Mouse (Mus musculus) skeletal muscle tissue, adult 2 months (tissue): ENCODE results near the gene Gpr150.

ENCODE experiments used
- DNase-seq: peaks from one replicate; pipeline ENCODE4 v3.0.0-alpha.2; 2012; ENCODE audit warnings: low read depth, low spot score

Gpr150 gene

DNA sequence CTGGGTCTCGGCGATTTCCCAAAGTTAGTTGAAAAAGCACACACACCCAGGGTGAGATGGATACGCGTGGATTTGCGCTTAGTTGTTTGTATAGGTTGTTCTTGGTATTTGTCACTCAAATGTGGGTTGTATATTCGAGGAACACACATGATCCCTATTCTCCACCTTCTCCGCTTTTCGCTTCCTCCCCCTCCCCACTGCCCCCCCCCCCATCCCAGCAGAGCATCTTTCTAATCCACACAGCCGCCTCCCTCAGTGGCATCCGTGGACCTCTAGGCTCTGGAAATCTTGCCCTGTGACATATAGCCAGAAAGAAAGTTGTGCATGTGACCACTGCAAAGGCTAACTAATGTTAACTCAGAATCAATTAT is at the start of gene Gpr150:
TSS of gene Gpr150 (minus strand) at position 101 of the 371 bp plus-strand sequence.
- no peak for DNase-seq

DNA sequence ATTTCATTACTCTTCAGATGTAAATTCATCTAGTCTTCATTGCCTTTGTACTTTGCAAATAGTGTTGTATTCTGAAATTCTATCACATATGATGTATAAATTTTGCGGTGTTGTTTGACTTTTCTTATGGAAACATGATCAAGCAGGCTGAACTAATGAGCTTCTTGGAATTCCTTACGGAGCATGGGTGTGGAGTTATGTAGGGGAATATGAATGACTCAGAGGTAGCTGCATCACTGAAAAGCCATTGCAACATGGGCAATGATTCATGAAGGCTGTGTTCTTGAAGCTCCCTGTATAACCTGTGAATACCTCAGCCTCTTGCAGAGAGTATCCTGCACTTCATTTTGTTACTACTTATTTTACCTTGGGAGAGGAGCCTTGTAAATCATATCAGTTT is 45.2 kb upstream of the Gpr150 start:
- no peak for DNase-seq

DNA sequence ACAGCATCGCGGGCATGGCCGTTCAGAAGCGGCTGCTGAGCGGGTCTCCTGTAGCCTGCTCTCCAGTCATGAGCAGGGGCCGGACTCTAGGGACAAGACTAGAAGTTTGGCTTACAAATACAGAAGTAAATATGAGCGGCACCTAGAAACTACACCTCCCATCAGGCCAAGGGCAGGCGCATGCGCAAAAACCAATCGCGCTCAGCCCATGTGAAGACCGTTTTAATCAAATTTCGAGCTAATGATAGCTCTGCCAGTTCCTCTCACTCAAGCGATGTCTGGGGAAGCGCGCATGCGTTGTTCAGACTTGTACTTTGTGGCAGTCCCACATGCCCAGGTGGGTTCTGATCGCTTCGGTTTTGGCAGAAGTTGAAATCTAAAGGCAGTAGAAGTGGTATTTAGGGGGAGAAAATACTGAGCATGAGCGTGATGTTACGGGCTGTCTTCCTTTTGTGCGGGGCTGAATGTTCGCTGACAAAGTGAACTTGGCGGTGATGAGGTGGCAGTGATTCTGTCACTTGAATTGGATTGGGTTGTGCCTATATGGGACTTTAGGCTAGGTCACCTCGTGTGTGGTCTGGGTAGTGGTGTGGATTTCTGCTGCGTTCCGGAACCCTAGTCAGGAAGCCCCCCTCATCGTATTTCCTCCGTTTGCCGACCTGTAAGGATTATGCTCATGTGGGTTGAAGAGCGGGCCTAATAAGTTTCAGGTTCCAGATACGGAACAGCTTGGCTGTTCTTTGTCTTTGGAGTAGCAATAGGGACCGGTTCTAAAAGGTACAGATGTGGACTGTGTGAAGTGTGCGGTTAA is 41.9 kb upstream of the Gpr150 start, which contains the start of the genes Arsk and Ttc37:
TSS of gene Arsk (minus strand) at position 168 of the 811 bp plus-strand sequence.
TSS of gene Ttc37 (plus strand) at position 242 of the 811 bp plus-strand sequence.
- DNase-seq = peak; percentile 98

DNA sequence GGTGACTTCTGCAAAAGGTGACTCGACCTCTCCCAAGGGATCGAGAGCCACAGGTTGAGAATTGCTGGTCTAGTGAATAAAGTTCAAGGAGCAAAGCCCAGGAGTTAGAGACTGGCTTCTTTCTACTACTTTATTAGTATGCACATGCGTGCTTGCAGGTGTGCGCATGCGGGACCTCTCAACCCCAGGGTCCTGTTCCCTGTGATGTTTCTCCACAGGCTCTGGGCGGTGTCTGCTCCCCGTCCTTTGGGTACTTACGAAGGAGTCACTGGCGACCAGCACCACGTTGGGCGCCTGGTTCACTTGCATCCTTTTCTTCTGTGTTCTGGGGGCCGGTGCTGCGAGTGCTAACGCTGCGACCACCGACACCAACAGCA is 41.3 kb upstream of the Gpr150 start:
- DNase-seq = peak; percentile 39

- DNase-seq = no peak
Observed at GRCm38 (mm10) chr13:76074323-76074722, 17.5 kb upstream of the Gpr150 start.

- DNase-seq = no peak
Observed at GRCm38 (mm10) chr13:76064363-76064945, 7.7 kb upstream of the Gpr150 start.

DNA sequence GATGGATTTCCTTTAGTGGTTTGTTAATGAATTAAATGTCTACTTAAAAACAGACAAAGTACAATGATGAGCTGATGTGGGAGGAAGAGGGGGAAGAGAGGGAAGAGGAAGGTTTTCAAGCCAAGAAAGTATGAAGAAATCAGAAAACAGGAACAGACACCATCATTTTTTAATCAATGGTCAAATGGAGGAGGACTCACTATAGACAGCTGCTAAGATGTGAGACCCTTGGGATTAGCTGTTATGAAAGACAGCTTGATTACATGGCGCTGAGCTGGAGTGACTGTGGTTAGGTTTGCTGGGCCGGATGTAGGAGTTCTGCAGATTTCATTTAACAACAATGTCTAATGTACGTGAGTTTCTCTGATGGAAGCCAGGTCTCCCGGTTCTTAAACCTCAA is 6.8 kb upstream of the Gpr150 start:
- no peak for DNase-seq

- DNase-seq = no peak
Observed at GRCm38 (mm10) chr13:76062569-76062968, 5.8 kb upstream of the Gpr150 start.

DNA sequence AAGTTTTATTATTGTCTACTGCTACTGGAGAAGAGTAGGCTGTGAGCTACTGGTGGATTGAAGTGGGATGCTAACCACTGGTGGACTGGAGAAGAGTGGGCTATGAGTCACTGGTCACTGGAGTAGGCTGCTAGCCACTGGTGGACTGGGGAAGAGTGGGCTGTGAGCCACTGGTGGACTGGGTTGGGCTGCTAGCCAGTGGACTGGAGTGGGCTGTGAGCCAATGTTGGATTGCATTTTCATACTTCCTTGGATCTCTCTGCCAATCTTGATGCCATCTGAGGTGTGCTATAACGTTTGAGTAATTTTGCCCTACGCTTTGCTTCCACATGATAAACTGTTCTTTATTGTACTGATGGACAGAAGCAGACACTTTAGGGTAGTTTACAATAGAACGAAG is 5.3 kb upstream of the Gpr150 start:
- no peak for DNase-seq

DNA sequence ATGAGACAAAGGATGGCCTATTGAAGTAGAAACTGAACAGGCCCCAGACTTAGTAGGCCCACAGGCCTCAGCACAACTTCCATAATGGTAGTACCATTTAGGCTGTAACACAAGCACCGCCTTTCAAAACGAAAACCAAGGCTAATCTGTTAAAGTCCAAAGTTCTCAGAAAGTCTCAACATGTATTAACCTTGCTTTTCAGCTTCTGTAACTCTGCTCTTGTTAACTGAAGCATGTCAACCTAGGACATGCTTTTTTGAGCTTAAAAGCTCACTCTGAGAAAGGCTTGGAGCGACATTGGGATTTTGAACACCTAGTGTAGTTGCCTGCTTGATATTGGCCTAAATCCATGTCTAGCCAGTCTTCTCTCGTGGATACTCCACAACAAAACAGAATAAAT is 2.8 kb upstream of the Gpr150 start:
- no peak for DNase-seq

- DNase-seq = no peak
Observed at GRCm38 (mm10) chr13:76057267-76058069, 672 bp upstream of the Gpr150 start.

- DNase-seq = peak; percentile 21
Observed at GRCm38 (mm10) chr13:76056261-76056724, 503 bp downstream of the Gpr150 start.

- DNase-seq = peak; percentile 13
Observed at GRCm38 (mm10) chr13:76055391-76056232, 1.2 kb downstream of the Gpr150 start.

GRCm38 (mm10) chr13:76044971-76045370 is 11.8 kb downstream of the Gpr150 start:
- DNase-seq = no peak

GRCm38 (mm10) chr13:76042455-76042854 is 14.3 kb downstream of the Gpr150 start:
- DNase-seq = no peak

GRCm38 (mm10) chr13:76024588-76024987 is 32.2 kb downstream of the Gpr150 start:
- DNase-seq = peak; percentile 16

GRCm38 (mm10) chr13:76021782-76022181 is 35.0 kb downstream of the Gpr150 start:
- no peak for DNase-seq

GRCm38 (mm10) chr13:76018844-76019400 is 37.9 kb downstream of the Gpr150 start:
- peak; percentile 5 for DNase-seq

DNA sequence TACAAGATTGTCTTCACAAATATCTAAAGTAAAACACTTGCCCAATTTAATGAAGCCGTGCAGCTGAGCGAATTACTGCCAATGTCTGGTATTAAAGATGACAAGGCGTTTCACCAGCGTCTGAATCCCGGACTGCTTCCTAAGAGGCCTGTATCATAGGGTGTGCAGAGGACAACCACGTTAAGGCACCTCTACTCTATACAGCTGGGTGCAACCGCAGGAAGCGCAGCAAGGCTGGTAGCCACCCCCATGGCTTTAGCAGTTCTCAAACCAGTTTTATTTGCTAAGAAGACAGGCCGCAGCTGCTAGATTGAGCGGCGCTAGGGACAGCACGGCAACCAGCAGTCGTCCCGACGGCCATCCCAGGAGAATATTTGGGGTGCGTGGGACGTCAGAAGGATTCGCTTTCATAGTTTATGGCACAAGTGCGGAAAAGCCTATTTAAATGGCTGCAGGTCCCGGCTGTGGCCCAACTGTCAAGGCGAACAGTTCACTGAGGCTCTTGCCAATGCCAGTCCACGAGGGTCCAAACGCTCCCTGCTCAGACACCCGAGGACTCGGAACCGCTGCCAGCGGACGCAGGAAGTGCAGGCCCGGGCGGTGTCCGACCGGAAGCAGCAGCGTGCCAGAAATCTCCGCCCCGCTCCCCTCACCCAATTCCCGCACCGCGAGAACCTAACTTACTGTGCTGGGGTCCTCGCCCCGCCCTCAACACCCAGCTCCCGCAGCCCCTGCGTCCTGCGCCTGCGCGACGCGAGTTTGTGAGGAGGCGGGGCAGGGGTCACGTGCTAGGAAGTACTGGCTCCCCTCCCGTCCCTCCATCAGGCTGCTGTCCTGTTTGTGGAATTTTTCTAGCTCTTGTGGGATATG is 38.6 kb downstream of the Gpr150 start, which contains the start of gene Rfesd:
TSS of gene Rfesd (minus strand) at position 746 of the 870 bp plus-strand sequence.
- DNase-seq = peak; percentile 99

DNA sequence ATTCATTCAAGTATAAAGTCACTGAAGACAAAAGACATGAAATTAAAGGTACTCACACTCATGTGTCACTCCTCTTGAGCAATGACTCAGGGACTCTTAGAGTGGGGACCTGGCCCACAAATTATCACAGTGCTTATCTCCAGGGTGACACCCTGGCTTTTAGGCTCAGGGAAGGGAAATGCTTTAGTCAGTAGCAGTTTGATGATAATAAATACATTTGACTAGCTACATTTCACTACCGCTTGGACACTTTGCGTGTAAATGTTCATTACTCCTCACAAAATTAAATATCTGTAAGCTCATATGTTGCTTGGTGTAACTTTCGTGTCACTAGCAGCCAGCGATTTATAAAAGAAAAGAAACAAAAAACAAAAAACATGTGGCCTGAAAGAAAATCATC is 39.3 kb downstream of the Gpr150 start:
- no peak for DNase-seq
